Comparison of ENCODE assay signal across 8 mouse cellular contexts in genomic region chr4:119815133-119815792, GRCm38 (mm10).
A peak's percentile ranks its signal among the peaks of the same experiment; 100 is the strongest.
DNase-seq lines count a peak whose midpoint lies in the region; ATAC-seq lines count a peak whose summit lies in the region.

No protein-coding gene starts in this region.

- peaks cover 49% of the 10 kb centered on the region for H3K27me3 ChIP-seq in embryonic facial prominence, embryonic 12.5 days
- peaks cover 65% of the 10 kb centered on the region for H3K27me3 ChIP-seq in limb, embryonic 10.5 days (ENCODE audit: low read depth, poor library complexity, severe bottlenecking)
- H3K27me3 ChIP-seq in midbrain, embryonic 16.5 days (ENCODE audit: control insufficient read depth, insufficient read depth, low read depth, low read length), result no peaks in the 10 kb centered on the region

- no peaks in the 10 kb centered on the region for H3K36me3 ChIP-seq in embryonic facial prominence, embryonic 12.5 days
- no peaks in the 10 kb centered on the region for H3K36me3 ChIP-seq in limb, embryonic 10.5 days
- no peaks in the 10 kb centered on the region for H3K36me3 ChIP-seq in midbrain, embryonic 16.5 days (ENCODE audit: control insufficient read depth, insufficient read depth, low read length)

- no peak overlapping the region for H3K27ac ChIP-seq in embryonic facial prominence, embryonic 12.5 days
- no peak overlapping the region for H3K27ac ChIP-seq in limb, embryonic 10.5 days
- peak overlapping the region; percentile 92 for H3K27ac ChIP-seq in midbrain, embryonic 16.5 days (ENCODE audit: low read length)

- H3K4me3 ChIP-seq in embryonic facial prominence, embryonic 12.5 days, result peak overlapping the region; percentile 48
- peak overlapping the region; percentile 54 for H3K4me3 ChIP-seq in limb, embryonic 10.5 days
- H3K4me3 ChIP-seq in midbrain, embryonic 16.5 days (ENCODE audit: low read depth, low read length), result peak overlapping the region; percentile 71

- no peaks in the 10 kb centered on the region for H3K9me3 ChIP-seq in embryonic facial prominence, embryonic 12.5 days
- H3K9me3 ChIP-seq in limb, embryonic 10.5 days (replicated peaks), result no peaks in the 10 kb centered on the region
- no peaks in the 10 kb centered on the region for H3K9me3 ChIP-seq in midbrain, embryonic 16.5 days (replicated peaks; ENCODE audit: control insufficient read depth, low read length, poor library complexity, severe bottlenecking)

- ATAC-seq in embryonic facial prominence, embryonic 12.5 days (ENCODE audit: insufficient number of reproducible peaks, insufficient read depth, low FRiP score, low TSS enrichment), result no peak
- peak; percentile 36 for ATAC-seq in midbrain, embryonic 16.5 days

- WGBS in embryonic facial prominence, embryonic 12.5 days, result 10% methylated on average over 7 of the region's 7 CpGs
- 17% methylated on average over 7 of the region's 7 CpGs for WGBS in limb, embryonic 10.5 days
- WGBS in midbrain, embryonic 16.5 days, result 8% methylated on average over 7 of the region's 7 CpGs

- peak overlapping the region; percentile 92 for H3K4me2 ChIP-seq in embryonic facial prominence, embryonic 12.5 days (replicated peaks)
- peak overlapping the region; percentile 74 for H3K4me2 ChIP-seq in midbrain, embryonic 16.5 days (ENCODE audit: low read length)

- DNase-seq in embryo, embryonic 10 days (ENCODE audit: low spot score), result peak; percentile 52
- DNase-seq in embryo, embryonic 11 days, result no peak
- DNase-seq in 416B (ENCODE audit: low read depth), result peak; percentile 10
- no peak for DNase-seq in limb, embryonic 10.5 days (ENCODE audit: low spot score)
- DNase-seq in layer of hippocampus, adult 11-12 months (ENCODE audit: low spot score), result no peak
- no peak for DNase-seq in adrenal gland, postnatal 36 days

- H3K9ac ChIP-seq in embryonic facial prominence, embryonic 12.5 days, result peak overlapping the region; percentile 42; the same call in 1 of the 2 replicates
- H3K9ac ChIP-seq in midbrain, embryonic 16.5 days (ENCODE audit: low read depth, low read length), result peak overlapping the region; percentile 86

- peaks cover 16% of the 10 kb centered on the region for H3K4me1 ChIP-seq in embryonic facial prominence, embryonic 12.5 days
- H3K4me1 ChIP-seq in limb, embryonic 10.5 days, result peaks cover 23% of the 10 kb centered on the region
- peaks cover 35% of the 10 kb centered on the region for H3K4me1 ChIP-seq in midbrain, embryonic 16.5 days (ENCODE audit: control insufficient read depth, insufficient read depth, low read length)

Comparison
In these comparisons a context has a peak if more than half of its experiments do, and no peak if none do; other contexts are left out.
1. DNase-seq: peak in embryo, embryonic 10 days (single experiment) and 416B (single experiment); none in embryo, embryonic 11 days (single experiment), limb, embryonic 10.5 days (single experiment), layer of hippocampus, adult 11-12 months (single experiment) and adrenal gland, postnatal 36 days (0 of 2).
2. Peak in every context shown above with its lines, with median percentiles within 50 percentile points of each other: H3K4me3 ChIP-seq.